Mouse (Mus musculus) midbrain, embryonic 16.5 days (tissue): ENCODE data around the gene Slfn8. TPM values are rescaled to one million over a fixed set of nuclear protein-coding genes. Genes with fewer than 3 reads are reported as not detected.

Experiments
- ATAC-seq: fragments of 200-750 bp; cut with Nextera tagmentation; 2 replicates; pipeline ENCODE4 v1.8.0; 2017; ENCODE audit warnings: moderate TSS enrichment
- H3K27ac ChIP-seq: fragments of 300-500 bp; sonication (generic); 2 replicates; pipeline ENCODE4 v1.5.1; 2014; ENCODE audit warnings: mild to moderate bottlenecking, low read length, mixed read lengths
- H3K27me3 ChIP-seq: fragments of 300-500 bp; sonication (generic); 2 replicates; pipeline ENCODE4 v1.6.1; 2014; ENCODE audit warnings: low read depth, low read length, mixed read lengths; ENCODE audit not compliant: control insufficient read depth, insufficient read depth
- H3K36me3 ChIP-seq: fragments of 300-500 bp; sonication (generic); 2 replicates; pipeline ENCODE4 v1.6.1; 2014; ENCODE audit warnings: mild to moderate bottlenecking, low read length, moderate library complexity, mixed read lengths; ENCODE audit not compliant: control insufficient read depth, insufficient read depth
- H3K4me1 ChIP-seq: fragments of 300-500 bp; sonication (generic); 2 replicates; pipeline ENCODE4 v1.6.1; 2014; ENCODE audit warnings: mild to moderate bottlenecking, low read length, mixed read lengths; ENCODE audit not compliant: control insufficient read depth, insufficient read depth
- H3K4me2 ChIP-seq: fragments of 300-500 bp; sonication (generic); 2 replicates; pipeline ENCODE4 v1.6.1; 2014; ENCODE audit warnings: mild to moderate bottlenecking, low read length, mixed read lengths
- H3K4me3 ChIP-seq: fragments of 300-500 bp; sonication (generic); 2 replicates; pipeline ENCODE4 v1.5.1; 2014; ENCODE audit warnings: low read depth, mild to moderate bottlenecking, low read length, moderate library complexity, mixed read lengths
- H3K9ac ChIP-seq: fragments of 300-500 bp; sonication (generic); 2 replicates; pipeline ENCODE4 v1.6.1; 2014; ENCODE audit warnings: low read depth, low read length, mixed read lengths
- H3K9me3 ChIP-seq: fragments of 300-500 bp; sonication (generic); replicated peaks from 2 replicates; pipeline ENCODE4 v1.6.1; 2014; ENCODE audit warnings: mild to moderate bottlenecking, low read length, mixed read lengths; ENCODE audit not compliant: control insufficient read depth, poor library complexity, severe bottlenecking
- WGBS: fragments of 180-500 bp; shearing (Covaris S2); extraction: QIAGEN DNeasy Blood & Tissue Kit; methylation state at CpG from one replicate; pipeline ENCODE4 v1.1.7; 2014; 5-methylcytosine and 5-hydroxymethylcytosine counted together
- polyA plus RNA-seq: library from polyadenylated mRNA; unstranded; fragments of >200 nt; fragmentation: Nextera tagmentation; extraction: Ambion mirVana; gene quantifications from 2 replicates; pipeline ENCODE4 v1.2.1, GENCODE M21; 2015

The Slfn8 gene
- 0.09 and 0.14 TPM in 2 replicates for polyA plus RNA-seq

GRCm38 (mm10) chr11:83020621-83021020 lies at the start of gene Slfn8:
Gene Slfn8, minus strand, starts transcription at chr11:83020810.
- Histone ChIP-seq H3K27me3 (no peaks in the 10 kb centered on the region), H3K9me3 (no peaks in the 10 kb centered on the region), H3K36me3 (no peaks in the 10 kb centered on the region), H3K4me3 (no peak within 1 kb of the TSS), H3K4me1 (no peaks in the 10 kb centered on the region), H3K9ac (no peak within 1 kb of the TSS), H3K4me2 (no peak within 1 kb of the TSS), H3K27ac (no peak within 1 kb of the TSS)
- ATAC-seq: no peak
- 76% methylated on average over 5 of the region's 5 CpGs for WGBS

- no peaks in the 10 kb centered on the region for H3K4me1 ChIP-seq
- ATAC-seq: no peak
- WGBS: 79% methylated on average over 4 of the region's 4 CpGs
Measured at GRCm38 (mm10) chr11:83067982-83068694, 47.5 kb upstream of the Slfn8 start.

GRCm38 (mm10) chr11:83066640-83067531 lies 46.3 kb upstream of the Slfn8 start:
- no peak overlapping the region for H3K27ac ChIP-seq
- no peak for ATAC-seq
- H3K9me3 ChIP-seq: no peaks in the 10 kb centered on the region
- no peaks in the 10 kb centered on the region for H3K36me3 ChIP-seq
- H3K4me2 ChIP-seq: no peak overlapping the region
- no peak overlapping the region for H3K4me3 ChIP-seq
- H3K9ac ChIP-seq: no peak overlapping the region
- WGBS: 37% methylated on average over 11 of the region's 11 CpGs
- no peaks in the 10 kb centered on the region for H3K4me1 ChIP-seq
- no peaks in the 10 kb centered on the region for H3K27me3 ChIP-seq

More at GRCm38 (mm10) chr11:83067982-83068694, 47.5 kb upstream of the Slfn8 start:
- Histone ChIP-seq H3K9me3 (no peaks in the 10 kb centered on the region), H3K4me2 (no peak overlapping the region), H3K9ac (no peak overlapping the region), H3K27ac (no peak overlapping the region), H3K4me3 (no peak overlapping the region), H3K36me3 (no peaks in the 10 kb centered on the region), H3K27me3 (no peaks in the 10 kb centered on the region)

- no peaks in the 10 kb centered on the region for H3K36me3 ChIP-seq
- H3K9ac ChIP-seq: no peak overlapping the region
- 17% methylated on average over 6 of the region's 6 CpGs for WGBS
- H3K4me3 ChIP-seq: no peak overlapping the region
- no peak overlapping the region for H3K27ac ChIP-seq
- no peaks in the 10 kb centered on the region for H3K9me3 ChIP-seq
- H3K4me2 ChIP-seq: no peak overlapping the region
- H3K4me1 ChIP-seq: no peaks in the 10 kb centered on the region
- H3K27me3 ChIP-seq: no peaks in the 10 kb centered on the region
- no peak for ATAC-seq
Measured at GRCm38 (mm10) chr11:83065441-83066344, 45.1 kb upstream of the Slfn8 start.

GRCm38 (mm10) chr11:83064946-83065345 lies 44.3 kb upstream of the Slfn8 start, which contains the start of gene Slfn2:
Gene Slfn2, plus strand, starts transcription at chr11:83065112.
- ATAC-seq: no peak
- Histone ChIP-seq H3K9me3 (no peaks in the 10 kb centered on the region), H3K4me2 (no peak within 1 kb of the TSS), H3K27me3 (no peaks in the 10 kb centered on the region), H3K27ac (no peak within 1 kb of the TSS), H3K4me3 (no peak within 1 kb of the TSS), H3K4me1 (no peaks in the 10 kb centered on the region), H3K9ac (no peak within 1 kb of the TSS), H3K36me3 (no peaks in the 10 kb centered on the region)
- 88% methylated on average over 2 of the region's 2 CpGs for WGBS

GRCm38 (mm10) chr11:83063941-83064349 lies 43.3 kb upstream of the Slfn8 start:
- H3K4me3 ChIP-seq: no peak overlapping the region
- H3K4me1 ChIP-seq: no peaks in the 10 kb centered on the region
- H3K27ac ChIP-seq: no peak overlapping the region
- no peak overlapping the region for H3K4me2 ChIP-seq
- no peak overlapping the region for H3K9ac ChIP-seq
- no peaks in the 10 kb centered on the region for H3K36me3 ChIP-seq
- no peaks in the 10 kb centered on the region for H3K27me3 ChIP-seq
- ATAC-seq: no peak
- H3K9me3 ChIP-seq: no peaks in the 10 kb centered on the region
- WGBS: 65% methylated on average over 3 of the region's 3 CpGs

- Histone ChIP-seq H3K4me2 (no peak overlapping the region), H3K36me3 (no peaks in the 10 kb centered on the region), H3K4me1 (no peaks in the 10 kb centered on the region), H3K27me3 (no peaks in the 10 kb centered on the region), H3K9ac (no peak overlapping the region), H3K9me3 (no peaks in the 10 kb centered on the region), H3K4me3 (no peak overlapping the region), H3K27ac (no peak overlapping the region)
- 74% methylated on average over 4 of the region's 4 CpGs for WGBS
- ATAC-seq: no peak
Measured at GRCm38 (mm10) chr11:83063126-83063525, 42.5 kb upstream of the Slfn8 start.

- Histone ChIP-seq H3K9ac (no peak overlapping the region), H3K4me1 (no peaks in the 10 kb centered on the region), H3K27me3 (no peaks in the 10 kb centered on the region), H3K4me3 (no peak overlapping the region), H3K9me3 (no peaks in the 10 kb centered on the region), H3K36me3 (no peaks in the 10 kb centered on the region), H3K27ac (no peak overlapping the region), H3K4me2 (no peak overlapping the region)
- ATAC-seq: no peak
- WGBS: 91% methylated on average over 7 of the region's 7 CpGs
Measured at GRCm38 (mm10) chr11:83061806-83062205, 41.2 kb upstream of the Slfn8 start.
